Mouse (Mus musculus) lung, postnatal 0 days (tissue): ENCODE measurements around the gene Lama1.
A peak's percentile ranks its signal among the peaks of the same experiment; 100 is the strongest.

Source experiments
- CTCF ChIP-seq: IDR thresholded peaks from 2 replicates; pipeline ENCODE4 v1.5.1; 2016; ENCODE audit warnings: antibody characterized with exemption, mild to moderate bottlenecking
- EP300 ChIP-seq: IDR thresholded peaks from 2 replicates; pipeline ENCODE4 v1.6.1; 2016; ENCODE audit warnings: antibody characterized with exemption, mild to moderate bottlenecking, control low read depth

DNA sequence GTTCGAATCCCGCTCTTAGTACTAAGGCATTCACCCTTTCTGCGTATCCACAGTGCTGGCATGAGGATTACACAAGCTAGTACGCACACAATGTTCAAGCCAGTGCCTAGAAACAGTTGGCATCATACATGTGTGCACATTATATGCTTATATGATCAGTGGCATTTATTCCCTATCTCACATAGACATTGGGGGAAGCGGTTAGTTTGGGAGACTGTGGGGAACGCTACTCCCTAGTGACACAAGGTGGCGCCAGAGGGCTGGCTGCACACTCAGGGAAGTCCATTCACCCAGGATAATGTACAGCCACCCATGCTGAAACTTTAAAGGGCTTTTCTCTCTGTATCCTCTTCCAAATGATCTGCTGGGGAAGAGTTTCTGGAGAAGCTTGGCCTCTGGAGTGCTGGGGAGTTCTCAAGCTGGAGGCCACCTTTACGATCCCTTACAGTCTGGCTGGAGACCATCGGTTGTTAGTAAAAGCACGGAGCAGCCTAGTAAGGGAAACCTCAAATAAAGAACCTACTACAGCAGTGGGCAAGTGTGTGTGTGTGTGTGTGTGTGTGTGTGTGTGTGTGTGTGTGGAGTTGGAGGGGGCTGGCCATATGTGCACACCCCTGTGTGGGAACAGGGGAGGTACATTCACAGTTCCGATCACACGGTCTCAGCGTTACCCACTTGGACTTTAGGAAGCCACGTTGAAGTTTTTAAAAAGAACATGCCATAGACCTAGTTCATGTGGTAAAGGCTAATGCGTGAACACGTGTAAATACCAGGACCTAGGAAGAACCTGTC, 164.9 kb downstream of the Lama1 start:
- TF ChIP-seq CTCF (peak; percentile 95), EP300 (no peak)
